Mouse (Mus musculus) MEL (cell line): ENCODE measurements around the gene Acly.

Source experiments
- MAX ChIP-seq: IDR thresholded peaks from 2 replicates; pipeline ENCODE4 v1.6.1; 2011; ENCODE audit warnings: low read length, improper control_type of control experiment
- NRF1 ChIP-seq: IDR thresholded peaks from 2 replicates; pipeline ENCODE4 v1.6.1; 2014; ENCODE audit warnings: low read depth, mild to moderate bottlenecking, inconsistent platforms, low read length, improper control_type of control experiment, moderate library complexity; ENCODE audit not compliant: poor library complexity, insufficient read depth, severe bottlenecking
- POLR2A ChIP-seq, 2 experiments: IDR thresholded peaks; 2 replicates each; pipeline ENCODE4 v1.6.1; 2011 to 2012; ENCODE audit warnings: low read length in 2 of 2, mild to moderate bottlenecking in 2 of 2, control low read depth in 1 of 2, improper control_type of control experiment in 1 of 2, low read depth in 1 of 2, moderate library complexity in 1 of 2; ENCODE audit not compliant: control insufficient read depth in 1 of 2, insufficient read depth in 1 of 2, poor library complexity in 1 of 2
- ZNF384 ChIP-seq: IDR thresholded peaks from 2 replicates; pipeline ENCODE4 v1.6.1; 2012; ENCODE audit warnings: low read depth, mild to moderate bottlenecking, inconsistent platforms, low read length, improper control_type of control experiment

GRCm38 (mm10) chr11:100518188-100518591 is 9.6 kb downstream of the Acly start:
- TF ChIP-seq POLR2A (IDR thresholded peaks at IDR 0.05; ENCODE audit: control insufficient read depth in 1 of 2, insufficient read depth in 1 of 2, low read depth in 1 of 2, low read length in 2 of 2, poor library complexity in 1 of 2) (no peak), MAX (no peak), NRF1 (no peak), ZNF384 (no peak)
